Mouse (Mus musculus) lung, adult 2 months (tissue): Measurements from ENCODE around the gene Caprin2. TPM values are rescaled to one million over a fixed set of nuclear protein-coding genes. Genes with fewer than 3 reads are reported as not detected.

Experiments used
- DNase-seq: peaks from one replicate; pipeline ENCODE4 v3.0.0; 2022
- H3K4me1 ChIP-seq: fragments of 200-500 bp; 2 replicates; pipeline ENCODE4 v1.6.1; 2011; ENCODE audit warnings: low read length; ENCODE audit not compliant: control insufficient read depth, insufficient read depth
- H3K4me3 ChIP-seq: fragments of 200-500 bp; replicated peaks from 2 replicates; pipeline ENCODE3; 2011; ENCODE audit warnings: low read depth, mild to moderate bottlenecking, control low read depth, low read length; ENCODE audit errors: extremely low read depth
- CTCF ChIP-seq: fragments of 200-500 bp; IDR thresholded peaks from 2 replicates; pipeline ENCODE4 v1.5.1; 2011; ENCODE audit warnings: mild to moderate bottlenecking, low read length, control low read depth; ENCODE audit not compliant: insufficient read depth
- POLR2A ChIP-seq: fragments of 200-500 bp; IDR thresholded peaks from 2 replicates; pipeline ENCODE4 v1.6.1; 2011; ENCODE audit warnings: low read depth, mild to moderate bottlenecking, control low read depth, low read length, borderline replicate concordance; ENCODE audit errors: extremely low read depth
- WGBS: fragments of 180-500 bp; shearing (Covaris S2); methylation state at CpG from one replicate; pipeline ENCODE4 v1.1.7; 2018; 5-methylcytosine and 5-hydroxymethylcytosine counted together
- polyA plus RNA-seq: library from polyadenylated mRNA; depleted of rRNA; stranded (reverse); fragments of >200 nt; gene quantifications from 2 replicates; pipeline ENCODE4 v1.2.3, GENCODE M21; 2012; rRNA removed

The Caprin2 gene
- polyA plus RNA-seq, 1 experiment = 3.5 TPM

- TF ChIP-seq POLR2A (no peak), CTCF (no peak)
- 75% methylated on average over 2 of the region's 2 CpGs for WGBS
- DNase-seq = no peak
Observed at GRCm38 (mm10) chr6:148811117-148811516, 84.9 kb downstream of the Caprin2 start.

DNA sequence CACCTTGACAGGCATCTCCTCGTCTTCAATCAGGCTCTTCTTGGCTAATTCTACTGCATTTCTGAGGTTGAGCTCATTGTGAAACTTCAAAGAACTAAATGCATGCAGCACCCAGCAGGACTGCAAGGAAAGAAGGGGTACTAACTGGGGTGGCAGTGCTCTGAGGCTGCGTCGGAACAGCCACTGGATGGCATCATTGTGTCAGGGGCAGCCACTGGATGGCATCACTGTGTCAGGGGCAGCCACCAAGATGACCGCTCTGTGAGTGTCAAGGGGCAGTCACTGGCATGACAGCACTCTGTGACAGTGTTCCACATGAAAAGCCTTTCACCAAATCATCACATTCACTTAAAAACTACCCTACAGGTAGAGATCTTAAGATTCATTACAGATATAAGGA, 96.3 kb downstream of the Caprin2 start:
- Histone ChIP-seq H3K4me1 (no peaks in the 10 kb centered on the region), H3K4me3 (no peak overlapping the region)
- WGBS = 86% methylated on average over 4 of the region's 4 CpGs
- TF ChIP-seq CTCF = 0 out of 2 replicates have a peak, but pooled peaks have one; percentile 4
- no peak for TF ChIP-seq POLR2A
- no peak for DNase-seq

More at GRCm38 (mm10) chr6:148811117-148811516, 84.9 kb downstream of the Caprin2 start:
- Histone ChIP-seq H3K4me1 (no peaks in the 10 kb centered on the region), H3K4me3 (no peak overlapping the region)

- H3K4me1 ChIP-seq = no peaks in the 10 kb centered on the region
- no peak for DNase-seq
- 93% methylated on average over 2 of the region's 2 CpGs for WGBS
- TF ChIP-seq CTCF = no peak
- TF ChIP-seq POLR2A = no peak
- H3K4me3 ChIP-seq = no peak overlapping the region
Observed at GRCm38 (mm10) chr6:148795145-148795544, 100.9 kb downstream of the Caprin2 start.

Other genes with a start within 250 kb of the Caprin2 start
- gene Ipo8, start 64.8 kb downstream of the Caprin2 start, polyA plus RNA-seq = 10.0 and 14.9 TPM in 2 replicates
- gene Sinhcaf, start 50.2 kb upstream of the Caprin2 start, polyA plus RNA-seq = 3.5 and 5.5 TPM in 2 replicates
- 4.8 and 10.8 TPM in 2 replicates for gene Dennd5b, start 205.4 kb upstream of the Caprin2 start, polyA plus RNA-seq
- gene Gm10203, start 233.9 kb upstream of the Caprin2 start, polyA plus RNA-seq = not detected in 2 replicates
- 11.8 and 16.3 TPM in 2 replicates for gene Etfbkmt, start 243.6 kb upstream of the Caprin2 start, polyA plus RNA-seq